Mouse (Mus musculus) left cerebral cortex, adult 11 months (tissue): ENCODE measurements around the gene Mrps5.
"Not testable (repeated sequence)": the region's sequence is repeated elsewhere in the genome, so short reads cannot be mapped to it uniquely, and the experiment has no call there.

Experiments
- DNase-seq: peaks from one replicate; pipeline ENCODE4 v3.0.0; 2022; ENCODE audit warnings: low spot score

Gene Mrps5

DNA sequence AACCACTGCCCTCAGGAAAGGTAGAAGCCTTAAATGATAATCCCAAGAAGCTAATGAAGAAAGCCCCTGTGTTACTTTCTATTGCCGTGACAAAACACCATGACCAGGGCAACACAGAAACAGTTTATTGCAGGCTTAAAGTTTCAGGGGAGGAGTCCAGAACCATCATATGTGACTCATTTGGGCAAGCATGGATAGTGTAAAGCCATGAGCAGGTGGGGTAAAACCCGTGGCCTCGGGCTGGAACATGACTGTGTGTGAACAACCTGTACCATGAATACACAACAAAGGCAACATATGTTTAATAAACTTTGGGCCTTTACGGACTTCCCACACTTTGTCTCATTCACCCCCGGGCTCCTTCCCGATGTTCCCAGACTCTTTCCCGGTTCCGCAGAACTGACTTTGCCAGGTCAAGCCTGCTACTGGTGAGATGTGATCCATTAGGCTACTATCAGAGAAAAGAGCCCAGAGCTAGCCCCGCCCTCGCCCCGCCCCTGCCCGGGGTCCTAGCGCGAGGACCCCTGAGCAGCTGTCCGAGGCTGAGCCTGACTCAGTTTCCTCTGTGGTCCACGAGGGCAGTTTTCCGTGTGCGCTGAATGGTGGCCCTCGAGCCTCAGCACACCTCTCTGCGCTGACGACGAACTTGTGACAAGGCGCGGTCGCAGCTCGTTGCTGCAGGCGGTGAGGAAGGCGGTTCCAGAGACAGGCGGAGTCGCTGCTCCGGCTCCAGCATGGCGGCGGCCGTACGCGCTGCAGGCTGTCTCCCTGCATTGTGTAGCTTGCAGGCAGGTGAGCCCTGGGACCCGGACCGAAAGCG lies at the start of gene Mrps5, which contains the start of gene Zfp661:
Mrps5 (plus strand) TSS at position 529 of the 820 bp plus-strand sequence.
Zfp661 (minus strand) TSS at position 401 of the 820 bp plus-strand sequence.
- peak; percentile 71 for DNase-seq

DNA sequence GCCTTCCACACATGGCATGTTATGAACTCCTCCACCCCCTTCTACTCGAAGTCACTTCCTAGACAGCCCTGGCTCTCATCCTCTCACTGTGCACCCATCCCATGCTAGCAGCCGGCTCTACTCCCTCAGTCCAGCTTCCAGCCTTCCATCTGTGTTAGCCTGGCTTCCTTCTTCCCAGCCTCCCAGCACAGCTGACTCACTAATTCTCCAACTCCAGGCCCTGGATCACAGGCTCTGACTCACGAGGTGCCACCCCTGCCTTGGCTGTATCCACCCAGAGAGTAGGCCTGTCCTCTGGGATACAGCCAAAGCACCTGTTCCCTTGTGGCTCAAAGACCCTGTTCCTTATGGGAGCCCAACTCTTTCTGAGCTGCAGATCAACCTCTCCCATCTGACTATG lies 49.5 kb upstream of the Mrps5 start:
- DNase-seq = no peak

DNA sequence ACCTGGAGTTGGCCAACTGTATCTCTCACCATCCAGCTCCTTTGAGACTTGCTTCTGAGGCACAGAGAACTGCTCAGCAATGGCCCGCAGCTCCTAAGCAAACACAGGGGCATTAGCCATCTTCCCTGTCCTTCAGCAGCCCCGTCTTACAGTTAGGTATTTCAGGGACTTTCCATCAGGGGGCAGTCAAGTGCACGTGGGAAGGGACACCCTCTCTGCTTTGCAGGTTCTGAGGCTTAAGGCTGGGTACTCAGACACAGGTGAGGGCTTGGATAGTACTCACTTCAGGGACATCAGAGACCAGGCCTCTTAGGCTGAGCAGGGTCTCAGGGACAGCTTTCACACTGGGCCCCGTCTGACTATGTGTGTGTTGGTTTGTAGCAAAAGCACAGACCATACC lies 47.5 kb upstream of the Mrps5 start:
- DNase-seq = no peak

DNA sequence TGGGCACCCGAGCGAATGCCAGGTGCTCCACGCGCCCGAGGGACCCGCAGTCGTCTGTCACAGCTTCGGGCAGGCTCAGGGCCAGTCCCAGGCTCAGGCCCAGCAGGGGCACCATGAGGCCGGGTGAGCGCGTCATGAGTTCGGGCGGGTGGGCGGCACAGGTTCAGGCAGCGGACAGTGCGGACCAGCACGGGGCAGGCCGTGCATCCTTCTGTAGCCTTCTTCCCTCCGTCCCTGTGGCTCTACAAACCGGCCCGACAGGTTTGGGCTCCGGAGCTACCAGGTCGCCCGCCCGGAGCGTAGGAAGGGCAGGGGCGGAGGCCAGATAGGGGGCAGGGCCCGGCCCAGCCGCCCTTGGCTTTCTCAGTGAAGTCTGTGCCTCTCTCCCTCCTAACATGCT lies 45.8 kb upstream of the Mrps5 start, which contains the start of gene Prom2:
Prom2 (minus strand) TSS at position 283 of the 400 bp plus-strand sequence.
- DNase-seq = no peak

DNA sequence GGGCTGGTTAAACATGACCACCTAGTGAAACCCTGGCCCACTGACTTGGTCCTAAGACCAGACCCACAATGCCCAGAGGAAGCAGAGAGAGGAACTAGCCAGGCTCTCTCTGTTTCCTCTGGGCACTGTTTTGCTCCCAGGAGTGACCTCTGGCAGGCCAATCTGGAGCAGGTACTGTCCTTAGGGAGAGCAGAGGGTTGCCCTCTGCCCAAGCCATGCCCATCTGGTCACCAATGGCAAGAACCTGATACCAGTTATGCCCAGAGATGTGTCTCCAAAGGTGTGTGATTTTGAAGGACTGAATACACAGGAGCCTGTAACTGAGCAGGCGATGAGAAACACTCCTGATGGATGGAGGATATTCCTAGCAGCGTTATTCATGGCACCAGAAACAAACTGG lies 45.3 kb upstream of the Mrps5 start:
- DNase-seq = no peak

DNA sequence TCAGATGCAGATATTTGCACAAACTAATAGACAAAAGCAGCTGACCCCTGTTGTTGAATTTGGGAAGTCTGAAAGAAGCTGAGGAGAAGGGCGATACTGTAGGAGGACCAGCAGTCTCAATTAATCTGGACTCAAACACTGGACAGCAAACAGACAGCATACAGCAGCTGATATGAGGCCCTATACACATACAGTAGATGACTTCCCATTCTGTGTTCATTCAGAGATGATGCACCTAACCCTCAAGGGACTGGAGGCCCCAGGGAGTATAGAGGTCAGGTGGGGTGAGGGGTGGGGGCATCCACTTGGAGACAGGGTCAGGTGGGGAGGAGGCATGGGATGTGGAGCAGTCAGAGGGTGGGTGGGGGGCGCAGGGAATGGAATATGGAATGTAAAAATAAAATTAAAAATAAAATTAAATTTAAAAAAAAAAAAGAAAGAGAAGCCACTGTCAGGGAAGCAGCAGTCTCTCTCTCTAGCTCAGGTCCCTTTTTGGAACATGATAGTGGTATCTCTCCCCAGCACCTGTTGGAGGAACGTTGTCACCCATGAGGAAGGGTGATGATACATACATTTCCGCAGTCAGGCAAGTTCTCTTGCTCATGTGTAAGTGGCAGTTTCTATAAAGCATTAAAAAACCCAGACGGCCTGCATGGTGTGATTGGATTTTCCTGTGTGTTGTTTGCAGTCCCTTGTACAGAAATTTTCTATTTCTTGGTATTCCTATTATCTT lies 38.5 kb upstream of the Mrps5 start:
- DNase-seq = no peak

DNA sequence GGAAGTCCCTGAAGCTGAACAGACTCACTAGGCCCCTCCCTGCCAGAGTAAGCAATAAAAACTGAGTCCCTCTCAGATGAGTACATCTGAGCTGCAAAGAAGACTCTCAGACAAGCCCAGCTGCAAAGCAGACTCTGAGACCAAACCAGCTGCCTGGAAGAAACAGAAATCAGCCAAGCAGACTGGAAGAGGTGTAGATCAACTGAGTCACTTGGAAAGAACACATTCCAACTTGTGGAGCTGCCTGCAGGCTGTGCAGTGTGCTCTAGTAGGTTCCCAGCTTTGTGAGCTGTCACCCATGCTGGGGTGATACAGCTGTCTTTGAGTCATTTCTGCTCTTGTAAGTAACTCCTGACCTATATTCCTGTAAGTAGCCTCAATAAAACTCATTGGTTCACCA lies 37.3 kb upstream of the Mrps5 start:
- DNase-seq = no peak

DNA sequence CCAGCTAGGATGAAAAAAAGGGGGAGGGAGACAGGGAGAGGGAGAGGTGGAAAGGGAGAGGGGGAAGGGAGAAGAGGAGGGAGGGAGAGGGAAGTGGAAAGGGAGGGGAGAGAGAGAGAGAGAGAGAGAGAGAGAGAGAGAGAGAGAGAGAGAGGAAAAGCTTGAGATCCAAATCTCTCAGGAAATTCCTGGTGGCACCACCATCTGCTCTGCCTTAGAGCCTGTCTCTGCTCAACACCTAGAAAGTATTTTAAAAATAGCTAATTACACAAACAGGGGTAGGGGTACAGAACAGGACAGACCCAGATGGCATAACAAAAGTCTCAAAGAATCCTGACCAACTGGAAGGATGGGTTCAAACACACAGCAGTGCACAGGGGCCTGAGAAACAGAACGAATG lies 36.6 kb upstream of the Mrps5 start:
- DNase-seq = no peak

DNA sequence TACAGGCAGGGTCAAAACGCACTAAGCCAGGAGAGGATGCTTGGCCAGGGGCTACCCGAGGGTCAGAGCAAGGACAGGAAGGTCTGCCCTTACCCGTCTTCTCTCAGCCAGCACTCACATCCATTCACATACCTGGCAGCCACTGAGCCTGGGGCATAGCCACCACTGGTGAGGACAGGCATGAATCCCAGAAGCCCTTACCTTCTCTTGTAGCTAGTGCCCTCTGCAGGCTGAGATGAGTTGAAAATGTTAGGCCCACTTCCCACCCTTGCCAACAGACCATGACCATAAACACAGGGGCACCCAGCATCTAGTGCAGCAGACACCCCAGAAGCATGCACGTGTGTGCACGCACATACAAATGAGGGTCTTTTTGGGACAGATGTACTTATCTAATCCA lies 35.9 kb upstream of the Mrps5 start:
- no peak for DNase-seq

DNA sequence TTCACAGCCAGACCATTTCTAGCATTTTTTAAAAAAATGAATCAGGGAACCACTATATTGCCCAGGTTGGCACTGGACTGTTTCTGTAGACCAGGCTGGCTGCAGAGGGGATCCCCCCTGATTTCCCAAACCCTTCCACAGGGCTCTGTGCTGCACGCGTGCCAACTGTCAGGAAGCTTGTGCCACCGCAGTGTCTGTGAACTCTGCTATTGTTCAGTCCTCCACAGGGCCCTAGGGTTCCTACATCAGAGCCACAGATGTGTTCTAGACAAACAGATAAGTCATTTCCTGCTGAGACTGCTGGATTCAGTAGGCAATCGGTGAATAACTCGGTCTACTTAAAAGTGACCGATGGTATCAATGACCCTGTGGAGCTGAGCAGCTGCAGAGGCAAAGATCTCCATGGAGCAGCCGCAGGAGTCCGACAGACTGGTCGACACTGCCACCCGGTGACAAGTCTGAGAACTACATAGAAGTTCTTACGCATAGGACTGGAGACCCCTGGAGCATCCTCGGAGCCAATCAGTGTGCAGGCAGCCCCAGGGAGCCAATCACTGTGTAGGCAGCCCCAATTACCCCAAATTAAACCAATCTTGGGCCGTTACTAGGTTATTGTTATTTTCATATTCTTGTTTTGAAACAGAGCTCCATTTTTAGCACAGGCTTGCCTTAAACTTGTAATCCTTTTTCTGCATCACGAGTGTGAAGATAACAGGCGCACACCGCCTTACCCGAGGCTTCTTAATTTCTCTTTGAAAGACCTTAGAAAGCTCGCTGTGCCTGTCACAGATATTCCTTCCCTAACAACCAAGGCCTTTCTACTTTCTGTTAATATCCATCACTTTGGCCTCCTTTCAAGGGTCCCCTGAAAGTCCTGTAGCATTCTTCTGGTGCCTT lies 27.7 kb upstream of the Mrps5 start:
- peak; percentile 91 for DNase-seq

DNA sequence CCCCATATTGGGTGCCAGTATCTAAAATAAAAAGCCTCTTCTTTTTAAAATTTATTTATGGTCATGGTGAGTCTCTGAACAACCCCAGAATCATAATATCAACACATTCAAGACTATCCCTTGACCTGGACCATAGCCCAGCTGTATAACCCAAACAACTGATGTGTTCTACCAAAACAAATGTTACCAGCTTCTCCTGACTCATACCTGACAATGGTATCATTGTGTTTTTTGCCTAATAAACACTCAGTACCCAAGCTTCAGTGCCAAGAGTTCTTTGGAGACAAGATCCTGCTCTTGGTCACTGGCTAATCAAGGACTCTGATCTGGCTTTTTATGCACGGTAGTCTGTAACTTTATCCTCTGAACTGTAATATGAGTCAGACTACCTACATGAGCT lies 13.7 kb upstream of the Mrps5 start:
- DNase-seq = no peak

DNA sequence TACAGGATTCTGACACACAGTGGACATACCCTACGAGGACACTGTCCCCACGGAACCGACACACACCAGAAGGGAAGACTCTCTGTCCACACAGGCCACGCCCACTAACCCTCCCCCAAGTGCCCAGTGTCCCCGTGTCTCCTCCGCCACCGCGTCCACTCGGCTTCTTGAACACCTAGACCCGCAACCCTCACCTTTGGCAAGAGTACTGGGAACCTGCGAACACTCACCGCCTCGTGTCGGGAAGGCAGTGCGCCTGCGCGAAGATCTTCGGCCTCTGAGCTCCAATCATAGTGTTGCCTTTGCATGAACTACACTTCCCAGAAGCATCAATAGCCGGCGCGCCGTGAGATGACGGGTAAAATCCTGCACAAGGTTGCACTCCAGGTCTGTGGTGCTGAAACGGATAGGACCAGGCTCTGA lies 2.6 kb upstream of the Mrps5 start:
- peak; percentile 92 for DNase-seq

DNA sequence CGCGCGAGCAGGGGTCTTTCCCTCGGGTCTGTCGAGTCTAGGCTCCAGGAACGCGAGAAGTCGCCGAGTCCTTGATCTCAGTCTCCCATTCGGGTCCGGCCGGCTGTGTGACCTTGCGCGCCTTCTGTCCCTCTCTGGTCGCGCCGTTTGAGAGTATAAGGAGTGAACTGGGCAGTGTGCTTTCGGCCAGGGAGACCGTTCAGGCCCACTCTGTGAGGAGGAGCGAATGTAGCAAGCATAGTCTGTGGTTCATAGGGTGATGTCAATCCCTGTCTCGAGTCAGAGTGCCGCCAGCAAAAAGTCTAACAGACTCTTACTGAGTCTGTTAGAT lies 457 bp downstream of the Mrps5 start:
- DNase-seq = no peak

DNA sequence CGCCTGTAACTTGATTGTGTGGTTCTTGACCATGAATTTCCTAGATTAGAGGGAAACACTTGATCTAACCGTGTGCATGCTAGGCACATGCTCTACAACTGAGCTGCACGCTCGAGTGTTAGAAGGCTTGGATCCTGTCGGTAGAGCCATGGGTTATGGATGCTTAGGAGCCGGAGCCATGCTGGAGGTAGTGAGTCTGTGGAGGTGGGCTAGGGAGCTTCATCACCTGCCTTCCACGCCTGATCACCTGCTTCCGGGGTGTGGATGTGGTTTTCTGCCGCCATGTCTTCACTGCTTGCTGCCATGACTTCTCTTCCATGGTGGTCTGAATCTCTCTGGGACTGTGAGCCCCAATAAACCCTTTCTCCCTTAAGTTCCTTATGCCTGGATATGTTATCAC lies 1.9 kb downstream of the Mrps5 start:
- no peak for DNase-seq

DNA sequence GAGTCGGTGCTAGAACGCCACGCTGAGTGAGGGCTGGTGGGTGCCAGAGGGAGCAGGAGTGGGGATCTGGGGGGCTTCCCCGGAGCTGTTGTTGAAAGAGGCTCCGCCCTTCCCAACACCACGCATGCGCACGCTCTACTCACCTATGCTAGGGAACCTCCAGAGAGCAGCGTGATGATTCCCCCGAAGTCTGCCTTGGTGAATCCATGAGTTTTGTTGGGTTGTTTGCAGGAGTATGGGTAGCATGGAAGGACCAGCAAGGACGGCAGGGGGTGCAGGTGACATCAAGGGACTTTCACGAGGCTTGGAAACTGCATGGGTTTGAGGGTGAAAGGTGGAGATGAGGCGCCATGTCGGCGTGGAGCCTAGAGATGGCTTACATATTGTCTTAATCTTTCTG lies 3.2 kb downstream of the Mrps5 start:
- no peak for DNase-seq

DNA sequence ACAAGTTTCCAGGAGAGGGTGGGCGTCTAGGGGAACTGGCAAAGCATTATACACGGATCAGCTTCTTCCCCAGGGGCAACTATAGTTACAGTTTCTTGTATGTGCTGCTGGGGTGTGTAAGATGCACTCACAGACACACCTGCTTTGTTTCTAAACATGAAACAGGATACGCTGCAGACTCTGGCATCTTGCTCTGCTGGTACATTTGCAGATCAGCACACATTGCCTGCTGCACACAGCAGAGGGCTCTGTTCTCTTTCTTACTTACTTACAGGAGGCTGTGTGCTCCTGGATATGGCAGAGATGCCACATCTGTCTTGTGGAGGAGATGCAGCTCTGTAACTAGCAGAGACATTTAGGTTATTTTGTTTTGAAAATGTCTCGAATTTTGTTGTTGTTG lies 3.8 kb downstream of the Mrps5 start:
- DNase-seq = no peak

DNA sequence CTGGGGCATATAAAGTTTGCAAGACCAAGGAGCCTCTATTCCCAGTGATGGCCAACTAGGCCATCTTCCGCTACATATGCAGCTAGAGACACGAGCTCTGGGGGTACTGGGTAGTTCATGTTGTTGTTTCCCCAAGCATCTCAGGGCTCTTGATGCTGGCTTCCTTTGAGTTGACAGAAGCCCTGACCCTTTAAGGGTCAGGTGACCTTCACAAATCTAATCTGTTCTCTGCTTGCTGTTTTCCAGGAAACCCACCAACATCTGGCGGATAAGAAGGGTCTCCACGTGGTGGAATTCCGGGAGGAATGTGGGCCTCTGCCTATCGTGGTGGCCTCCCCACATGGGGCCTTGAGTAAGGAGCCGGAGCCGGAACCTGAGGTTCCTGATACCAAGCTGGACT lies 16.4 kb downstream of the Mrps5 start:
- not testable (repeated sequence) for DNase-seq

DNA sequence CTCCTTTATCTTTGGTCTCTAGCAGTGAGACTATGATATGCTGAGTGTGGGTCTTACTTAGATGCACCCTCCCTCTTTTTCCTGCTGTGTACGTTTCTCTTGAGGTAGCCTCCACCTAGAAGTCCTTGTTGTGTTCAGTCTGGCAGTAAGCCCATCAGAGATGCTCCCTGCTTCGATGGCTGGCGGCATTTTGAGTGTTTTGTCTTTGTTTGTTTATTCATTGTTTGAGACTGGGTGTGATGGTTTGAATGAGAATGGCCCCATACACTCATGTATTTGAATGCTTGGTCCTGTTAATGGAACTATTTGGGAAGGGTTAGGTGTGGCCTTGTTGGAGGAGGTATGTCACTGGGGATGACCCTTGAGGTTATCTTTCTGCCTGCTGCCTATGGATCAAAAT lies 18.2 kb downstream of the Mrps5 start:
- no peak for DNase-seq

DNA sequence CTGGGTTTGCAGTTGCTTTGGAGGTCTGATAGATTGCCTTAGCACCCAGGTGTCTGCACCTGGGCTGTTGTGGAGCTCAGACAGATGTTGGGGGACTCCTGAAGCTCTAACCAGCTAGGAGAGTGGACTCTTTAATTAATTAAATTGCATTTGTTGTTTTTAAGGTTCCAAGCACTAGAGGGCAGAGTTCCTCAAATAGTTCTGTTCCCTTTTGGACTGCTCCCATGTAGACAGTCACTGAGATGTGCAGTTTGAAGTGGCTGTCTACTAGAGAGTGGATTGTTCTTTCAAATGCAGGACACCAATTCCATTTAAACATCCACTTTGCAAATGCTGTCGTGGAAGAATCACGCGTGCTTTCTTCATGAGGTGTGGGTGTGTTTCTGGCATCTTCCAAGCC lies 21.2 kb downstream of the Mrps5 start:
- DNase-seq = peak; percentile 58

DNA sequence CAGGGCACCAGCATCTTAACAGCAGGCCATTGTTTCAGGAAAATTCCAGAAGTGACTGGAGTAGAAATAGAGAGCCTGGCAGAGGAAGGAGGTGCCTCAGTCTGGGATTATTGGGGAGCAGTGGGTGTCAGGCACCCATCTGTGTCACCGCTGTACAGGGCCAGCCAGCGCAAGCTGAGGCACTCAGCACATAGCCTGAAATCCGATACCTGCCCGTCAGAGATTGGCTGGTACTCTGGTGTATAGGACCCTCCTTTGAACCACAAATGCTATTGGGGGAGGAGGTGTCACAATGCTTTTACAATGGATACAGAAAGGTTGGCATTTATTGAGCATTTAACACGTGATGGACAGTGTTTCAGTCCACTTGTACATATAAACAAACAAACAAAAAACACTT lies 22.0 kb downstream of the Mrps5 start:
- no peak for DNase-seq

DNA sequence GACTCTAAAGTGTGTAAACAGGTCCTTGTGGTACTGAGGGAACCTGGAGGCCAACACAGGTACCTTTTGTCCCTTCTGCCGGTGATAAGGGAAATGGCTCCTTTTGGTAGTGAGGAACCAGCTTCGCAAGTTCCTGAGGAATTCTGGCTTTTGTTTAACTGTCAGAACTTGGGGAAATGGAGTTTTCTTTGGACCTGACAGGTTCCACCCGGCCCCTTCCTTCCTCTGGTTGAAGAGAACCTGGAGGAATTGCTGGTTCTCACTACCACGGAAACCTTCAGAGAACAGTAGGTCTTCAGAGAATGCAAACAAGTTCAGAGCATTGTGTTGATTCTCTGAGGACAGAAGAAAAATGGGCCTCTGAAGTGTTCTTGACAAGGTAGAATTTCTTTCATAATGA lies 24.4 kb downstream of the Mrps5 start:
- DNase-seq = no peak

DNA sequence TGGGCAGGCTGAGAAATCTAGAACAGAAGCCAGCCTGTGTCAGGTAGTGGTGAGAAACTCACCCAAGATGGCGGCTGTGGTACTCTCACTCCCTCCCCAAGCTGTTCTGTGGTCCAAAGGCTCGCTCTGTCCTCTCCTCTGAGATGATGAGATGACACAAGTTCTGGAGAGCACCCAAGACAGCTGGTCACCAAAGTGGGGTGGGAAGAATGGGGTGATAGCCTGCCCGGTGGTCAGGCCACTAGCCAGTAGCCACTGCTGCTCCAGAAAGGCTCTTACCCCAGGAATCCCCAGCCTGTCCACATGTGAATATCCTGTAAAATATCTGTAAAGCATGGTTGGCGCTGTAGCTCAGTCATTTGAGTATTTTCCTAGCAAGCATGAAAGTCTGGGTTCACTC lies 25.3 kb downstream of the Mrps5 start:
- DNase-seq = peak; percentile 38

DNA sequence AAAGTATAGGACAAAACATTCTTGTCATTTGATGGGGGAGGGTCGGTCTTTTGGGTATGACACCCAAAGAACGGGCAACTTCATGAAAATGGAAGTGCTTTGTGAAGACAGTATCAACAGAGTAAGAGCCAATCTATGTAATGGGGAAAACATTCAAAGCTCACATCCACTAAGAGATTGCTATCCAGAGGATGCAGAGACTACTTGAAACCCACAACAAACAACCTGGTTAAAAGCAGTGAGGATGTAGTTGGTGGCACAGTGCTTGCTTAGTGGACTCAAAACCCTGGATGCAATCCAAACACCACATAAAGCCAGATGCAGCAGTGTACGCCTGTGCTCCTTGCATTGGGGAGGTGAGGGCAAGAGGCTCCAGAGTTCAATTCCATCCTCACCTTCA lies 32.3 kb downstream of the Mrps5 start:
- no peak for DNase-seq
